1 mouse cellular context compared by ENCODE assay signal in the genomic region with DNA sequence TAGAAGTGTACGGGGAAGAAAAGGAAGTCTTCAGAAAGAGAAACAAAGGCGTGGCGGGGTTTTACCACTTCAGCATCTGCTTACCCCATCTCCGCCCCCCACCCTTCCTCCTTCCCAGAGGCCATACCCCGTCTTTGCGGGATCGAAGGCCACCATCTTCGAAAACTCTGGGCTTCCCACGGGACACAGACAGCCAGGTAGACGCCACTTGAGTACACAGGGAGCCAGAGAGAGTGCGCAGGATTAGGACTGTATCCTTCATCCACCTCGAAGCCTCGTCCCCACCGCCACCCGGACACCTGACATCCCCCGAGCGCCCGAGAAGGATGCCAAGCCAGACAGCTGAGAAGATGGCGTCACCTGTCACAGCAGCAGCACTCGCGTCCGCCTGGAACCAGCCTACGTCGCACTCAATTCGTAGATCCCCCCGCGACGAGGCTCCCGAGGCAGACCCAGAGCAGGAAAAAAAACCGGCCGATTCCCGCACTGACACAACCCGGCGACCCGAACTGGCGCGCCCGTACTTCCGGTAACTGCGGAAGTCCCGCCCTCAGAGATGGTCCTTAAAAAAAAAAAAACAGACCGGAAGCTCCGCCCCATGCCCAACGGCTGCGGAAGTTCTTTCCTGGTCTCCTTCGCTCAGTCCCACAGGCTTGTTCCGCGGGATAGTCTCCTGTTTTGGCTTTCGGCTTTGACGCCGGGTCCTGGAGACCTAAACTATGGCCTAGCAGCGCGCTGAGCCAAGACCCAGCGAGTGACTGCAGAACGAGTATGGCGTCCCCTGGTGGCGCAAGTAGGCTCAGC.
TF ChIP-seq lines count a peak whose summit lies in the region.

No protein-coding gene starts in this region.

TF ChIP-seq in myocyte, 11 proteins besides CTCF, POLR2A, EP300 and RAD21 (continued from another document):
- TF ChIP-seq MYOG (IDR thresholded peaks at IDR 0.05; ENCODE audit: control insufficient read depth in 1 of 3, insufficient read depth in 1 of 3, insufficient read length in 2 of 3, low read depth in 2 of 3) = peak in 2 of 3 experiments; percentile 32 to 59
- TF ChIP-seq E2F4 (IDR thresholded peaks at IDR 0.05; ENCODE audit: insufficient read depth) = no peak
- TF ChIP-seq MYOD1 (IDR thresholded peaks at IDR 0.05; ENCODE audit: control insufficient read depth in 1 of 3, insufficient read length in 2 of 3, low read depth in 2 of 3) = peak in 2 of 3 experiments; percentile 29 to 67
- no peak for TF ChIP-seq CEBPB (IDR thresholded peaks at IDR 0.05; ENCODE audit: insufficient read depth, poor library complexity, severe bottlenecking)
- no peak for TF ChIP-seq REST (IDR thresholded peaks at IDR 0.05; ENCODE audit: insufficient read depth, insufficient read length)
